Mouse (Mus musculus) layer of hippocampus, adult 9-11 months (tissue): Measurements from ENCODE around the gene Hoxc4.

ENCODE experiments used
- DNase-seq: peaks from one replicate; pipeline ENCODE4 v3.0.0; 2022

Hoxc4 gene

DNA sequence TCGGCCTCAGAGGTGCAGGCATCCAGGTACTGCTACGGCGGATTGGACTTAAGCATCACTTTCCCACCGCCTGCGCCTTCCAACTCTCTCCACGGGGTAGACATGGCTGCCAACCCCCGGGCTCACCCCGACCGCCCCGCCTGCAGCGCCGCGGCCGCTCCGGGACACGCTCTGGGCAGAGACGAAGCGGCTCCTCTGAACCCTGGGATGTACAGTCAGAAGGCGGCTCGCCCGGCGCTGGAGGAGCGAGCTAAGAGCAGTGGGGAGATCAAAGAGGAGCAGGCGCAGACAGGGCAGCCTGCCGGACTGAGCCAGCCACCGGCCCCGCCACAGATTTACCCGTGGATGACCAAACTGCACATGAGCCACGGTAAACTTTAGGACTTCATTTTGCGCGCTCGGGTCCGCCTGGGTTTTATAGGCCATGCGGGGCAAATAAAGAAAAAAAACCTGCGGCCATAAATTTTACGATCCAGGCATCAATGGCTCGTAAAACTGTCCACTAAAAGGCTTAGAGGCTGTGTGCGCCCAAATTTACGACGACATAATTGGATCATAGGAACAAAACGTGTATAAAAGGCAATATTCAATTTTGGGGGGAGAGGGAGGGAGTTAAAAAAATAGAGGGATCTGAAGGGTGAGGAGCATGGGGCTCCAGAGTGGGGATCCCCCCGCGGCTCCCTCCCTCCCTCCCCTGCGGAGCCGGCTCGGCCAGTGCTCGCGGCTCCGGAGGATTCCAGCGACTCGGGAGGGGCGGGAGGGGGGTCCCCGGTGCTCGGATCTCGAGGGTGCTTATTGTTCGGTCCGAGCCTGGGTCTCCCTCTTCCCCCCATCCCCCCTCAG, 4.3 kb upstream of the Hoxc4 start:
- no peak for DNase-seq

GRCm38 (mm10) chr15:103015009-103015399, 3.7 kb upstream of the Hoxc4 start:
- DNase-seq = no peak

DNA sequence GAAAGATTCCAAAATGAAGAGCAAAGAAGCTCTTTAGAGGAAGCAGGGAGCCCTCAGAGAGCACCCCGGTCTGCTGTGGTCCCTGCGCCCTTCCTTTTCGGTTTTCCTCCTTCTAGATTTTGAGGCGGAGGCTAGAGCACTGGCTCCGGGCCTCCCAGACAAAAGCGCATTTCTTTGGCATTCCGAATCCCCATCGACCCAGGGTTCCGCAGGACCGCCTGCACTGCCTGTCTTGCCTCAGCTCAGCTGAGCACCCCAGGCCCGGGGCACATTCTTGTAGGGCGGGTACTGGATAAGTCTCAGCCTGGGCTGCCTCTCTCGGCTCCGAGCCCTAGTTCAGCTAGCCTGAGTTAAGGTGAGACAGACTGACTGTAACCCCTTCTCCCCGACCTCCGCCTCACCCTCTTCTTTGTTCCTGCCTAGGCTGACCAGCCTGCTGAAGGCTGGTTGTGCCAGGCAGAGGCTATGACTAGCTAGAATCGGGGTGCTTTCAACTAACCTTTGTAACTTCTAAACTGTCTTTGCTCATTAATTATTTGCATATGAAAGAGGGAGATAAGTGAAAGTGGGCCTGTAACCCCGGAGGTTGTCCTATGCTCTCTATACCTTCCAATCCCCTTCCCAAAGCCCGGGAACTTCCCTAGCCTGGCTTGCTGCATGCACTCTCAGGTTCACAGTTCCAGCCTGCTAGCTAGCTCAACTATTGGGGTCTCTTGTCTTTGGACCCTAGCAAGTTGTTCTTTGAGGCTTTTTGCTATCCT, 3.1 kb upstream of the Hoxc4 start:
- no peak for DNase-seq

DNA sequence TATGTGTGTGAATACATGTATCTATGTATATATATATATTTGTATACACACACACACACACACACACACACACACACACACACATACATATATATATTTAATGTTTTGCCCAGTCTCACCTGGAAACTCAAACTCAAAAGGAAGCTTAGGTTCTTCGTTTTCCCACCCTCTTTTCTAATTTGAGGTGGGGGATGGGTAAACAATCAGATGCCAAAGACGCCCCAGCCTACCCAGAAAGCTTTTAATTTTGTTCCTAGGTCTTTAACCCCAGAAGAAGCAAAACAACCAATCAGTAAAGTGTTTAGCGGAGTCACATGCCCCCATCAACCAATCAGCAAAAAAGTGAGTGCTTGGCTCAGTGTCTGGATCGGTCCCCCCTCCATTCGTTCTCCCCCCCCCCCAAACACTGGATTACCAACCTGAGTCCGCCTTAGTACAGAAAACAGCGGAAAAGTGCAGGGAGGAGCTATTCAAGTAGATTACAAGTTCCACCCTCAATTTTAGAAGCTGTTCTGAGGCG, 2.2 kb downstream of the Hoxc4 start:
- DNase-seq = no peak

DNA sequence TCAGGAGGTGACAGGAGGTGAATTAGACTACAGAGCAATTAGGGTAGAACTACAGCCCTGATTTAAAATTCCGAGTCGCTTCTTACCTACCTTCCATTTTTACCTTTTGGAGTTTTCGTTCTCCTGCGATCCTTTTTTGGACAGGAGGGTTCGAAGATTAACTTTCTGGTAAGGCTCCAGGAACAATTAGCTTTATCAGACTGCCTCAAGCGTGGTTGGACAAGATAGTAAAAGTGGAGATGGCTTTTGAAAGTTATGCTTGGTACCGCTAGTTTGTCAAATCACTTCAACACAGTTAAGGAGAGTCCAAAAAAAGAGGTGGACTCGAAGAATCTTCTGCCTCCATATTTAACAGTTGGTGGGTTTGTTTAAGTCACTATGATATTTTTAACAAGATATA, 2.8 kb downstream of the Hoxc4 start:
- no peak for DNase-seq

DNA sequence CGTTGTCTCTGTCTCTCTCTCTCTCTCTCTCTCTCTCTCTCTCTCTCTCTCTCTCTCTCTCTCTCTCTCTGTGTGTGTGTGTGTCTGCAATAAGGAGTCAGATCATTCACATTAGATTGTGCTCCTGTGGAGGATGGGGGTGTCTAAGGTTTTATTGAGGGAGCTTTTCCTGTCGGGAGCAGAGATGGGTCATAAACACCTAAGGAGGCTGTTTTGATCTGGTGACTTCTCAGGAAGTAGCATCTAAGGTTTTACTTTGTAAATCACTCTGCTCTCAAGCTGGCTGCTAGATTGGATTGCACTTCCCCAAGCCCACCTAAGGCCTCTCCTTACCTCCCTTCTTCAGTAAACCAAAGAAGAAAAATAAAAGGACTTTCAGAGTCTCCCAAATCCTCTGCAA, 5.4 kb downstream of the Hoxc4 start:
- no peak for DNase-seq

- DNase-seq = no peak
Measured at GRCm38 (mm10) chr15:103027266-103028235, 8.8 kb downstream of the Hoxc4 start.

DNA sequence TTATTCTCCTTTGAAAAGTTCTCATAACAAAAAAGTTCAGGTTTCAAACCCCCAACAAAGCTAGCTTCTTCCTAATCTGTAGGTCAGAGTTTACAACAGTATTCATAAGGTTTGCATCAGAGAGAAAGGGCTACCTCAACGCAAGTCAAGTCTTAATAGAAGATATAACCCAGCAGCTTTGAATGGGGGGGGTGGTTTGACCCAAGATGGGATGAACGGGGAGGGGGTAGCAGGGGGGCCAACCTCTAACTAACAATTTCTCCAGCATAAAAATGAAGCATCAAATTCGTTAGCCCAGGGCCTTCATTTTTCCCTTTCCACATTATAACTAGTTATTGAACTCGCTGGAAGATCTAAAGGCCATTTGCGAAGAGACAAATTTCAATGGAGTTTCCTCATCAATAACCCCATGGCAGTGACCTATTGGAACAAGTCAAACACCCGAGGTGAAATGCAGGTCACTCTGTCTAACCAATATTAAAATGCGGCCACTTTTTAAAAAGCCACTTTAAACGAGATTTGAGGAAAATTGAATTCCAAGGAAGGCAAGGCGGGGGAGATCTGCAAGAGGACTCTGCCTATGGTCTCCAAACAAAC, 10.3 kb downstream of the Hoxc4 start:
- DNase-seq = no peak

GRCm38 (mm10) chr15:103030142-103030541, 11.4 kb downstream of the Hoxc4 start:
- DNase-seq = no peak

DNA sequence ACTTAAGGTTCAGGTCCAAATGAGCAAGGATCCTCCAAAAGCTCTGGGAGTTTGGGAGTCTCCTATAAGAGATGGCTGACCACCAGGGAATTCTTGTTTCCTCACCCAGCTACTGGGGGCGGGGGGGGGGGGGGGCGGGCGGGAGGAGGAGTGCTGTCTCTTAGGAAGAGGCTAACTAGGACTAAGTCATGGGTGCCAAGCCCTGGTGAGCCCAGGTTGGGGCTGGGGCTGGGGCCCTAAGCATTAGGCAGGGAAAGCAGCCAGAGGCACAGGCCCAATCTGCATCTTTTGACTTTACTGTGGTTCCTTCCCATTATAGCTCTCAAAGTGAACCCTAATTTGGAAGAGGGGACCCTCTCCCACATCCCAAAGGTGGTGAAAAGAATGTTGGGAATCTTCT, 13.4 kb downstream of the Hoxc4 start:
- DNase-seq = no peak

DNA sequence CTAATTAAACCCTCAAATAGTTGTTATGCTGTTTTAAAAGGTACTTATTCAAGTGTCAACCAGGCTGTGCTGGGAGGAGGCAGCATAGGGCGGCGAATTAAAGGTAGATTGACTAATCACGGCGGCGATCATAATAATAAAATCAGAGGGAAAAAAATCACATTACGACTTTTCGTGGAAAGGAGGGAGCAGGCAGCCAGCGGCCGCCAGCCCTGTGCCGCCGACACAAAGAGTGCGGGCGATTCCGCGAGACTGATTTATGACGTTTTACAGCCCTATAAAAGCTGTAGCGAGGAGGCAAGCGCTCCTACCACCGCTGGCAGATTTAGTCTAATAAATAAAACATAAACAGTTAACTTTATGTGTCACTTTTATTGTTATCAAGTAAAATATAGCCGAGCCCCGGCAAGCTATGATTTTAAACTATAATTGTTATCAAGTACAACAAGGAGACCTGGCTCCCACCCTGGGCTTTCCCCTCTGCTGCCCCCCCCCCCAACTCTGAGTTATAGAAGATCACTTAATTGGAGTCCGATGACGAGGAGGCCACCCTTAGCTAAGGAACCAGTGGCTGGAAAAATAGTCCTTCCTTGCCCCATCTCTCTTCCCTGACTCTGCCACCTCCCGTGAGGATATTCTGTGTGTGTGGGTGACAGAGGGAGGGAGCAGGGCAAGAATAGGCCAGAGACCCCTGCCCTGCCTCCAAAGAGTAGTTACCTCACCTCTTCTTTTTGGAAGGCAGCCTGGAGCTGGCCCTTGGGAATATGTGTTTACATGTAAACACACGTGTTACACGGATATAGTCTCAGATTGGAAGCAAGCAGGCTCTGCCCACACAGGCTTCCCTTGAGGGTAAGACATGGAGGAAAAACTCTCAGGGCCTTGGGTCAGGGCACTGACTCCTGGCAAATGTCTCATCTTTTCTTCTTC, 14.2 kb downstream of the Hoxc4 start:
- no peak for DNase-seq

DNA sequence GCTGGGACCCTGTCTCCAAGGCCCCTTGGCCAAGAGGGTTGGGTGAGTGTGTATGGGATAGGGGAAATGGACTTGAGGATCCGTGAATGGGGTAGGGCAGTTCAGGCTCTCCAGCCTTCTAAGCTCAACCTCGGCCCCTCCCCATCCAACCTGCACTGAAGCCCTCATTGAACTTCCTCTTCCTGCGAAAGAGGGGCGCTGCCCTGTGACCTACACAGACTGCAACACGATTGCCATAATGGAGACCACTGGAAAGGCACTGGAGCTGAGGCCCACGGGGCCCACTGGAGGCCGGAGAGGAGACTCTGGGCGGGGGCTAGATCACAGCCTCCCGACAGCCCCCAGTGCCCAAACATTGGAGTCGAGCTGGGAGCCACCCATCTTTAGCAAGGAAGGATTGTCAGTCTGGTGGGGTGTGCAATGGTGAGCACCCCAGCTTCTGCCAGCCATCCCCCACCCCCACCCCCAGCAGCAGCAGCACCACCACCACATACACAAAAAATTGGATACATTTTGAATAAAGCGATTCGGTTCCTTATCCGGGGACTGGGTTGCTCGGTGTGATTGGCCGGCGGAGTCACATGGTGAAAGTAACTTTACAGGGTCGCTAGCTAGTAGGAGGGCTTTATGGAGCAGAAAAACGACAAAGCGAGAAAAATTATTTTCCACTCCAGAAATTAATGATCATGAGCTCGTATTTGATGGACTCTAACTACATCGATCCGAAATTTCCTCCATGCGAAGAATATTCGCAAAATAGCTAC, 15.5 kb downstream of the Hoxc4 start:
- no peak for DNase-seq

DNA sequence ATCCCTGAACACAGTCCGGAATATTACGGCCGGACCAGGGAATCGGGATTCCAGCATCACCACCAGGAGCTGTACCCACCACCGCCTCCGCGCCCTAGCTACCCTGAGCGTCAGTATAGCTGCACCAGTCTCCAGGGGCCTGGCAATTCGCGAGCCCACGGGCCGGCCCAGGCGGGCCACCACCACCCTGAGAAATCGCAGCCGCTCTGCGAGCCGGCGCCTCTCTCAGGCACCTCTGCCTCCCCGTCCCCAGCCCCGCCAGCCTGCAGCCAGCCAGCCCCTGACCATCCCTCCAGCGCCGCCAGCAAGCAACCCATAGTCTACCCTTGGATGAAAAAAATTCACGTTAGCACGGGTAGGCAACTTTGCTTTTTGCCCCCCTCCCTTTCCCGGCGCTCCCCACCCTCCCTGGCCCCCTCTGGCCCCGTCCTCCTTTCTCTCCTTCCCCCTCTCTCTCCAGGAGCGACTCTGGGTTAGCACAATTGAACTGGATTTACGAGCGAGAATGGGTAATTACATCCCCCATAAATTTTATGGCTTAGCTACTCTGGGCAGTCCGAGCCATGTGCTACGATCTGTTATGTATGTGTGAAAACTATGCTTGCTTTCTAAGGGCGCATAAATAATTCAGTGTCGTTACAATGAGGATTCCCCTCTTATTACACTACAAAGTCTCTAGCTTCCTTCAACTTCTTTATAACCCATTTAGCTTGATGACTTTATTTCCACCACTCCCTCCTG, 16.2 kb downstream of the Hoxc4 start:
- no peak for DNase-seq

GRCm38 (mm10) chr15:103035548-103035881, 16.8 kb downstream of the Hoxc4 start:
- no peak for DNase-seq

DNA sequence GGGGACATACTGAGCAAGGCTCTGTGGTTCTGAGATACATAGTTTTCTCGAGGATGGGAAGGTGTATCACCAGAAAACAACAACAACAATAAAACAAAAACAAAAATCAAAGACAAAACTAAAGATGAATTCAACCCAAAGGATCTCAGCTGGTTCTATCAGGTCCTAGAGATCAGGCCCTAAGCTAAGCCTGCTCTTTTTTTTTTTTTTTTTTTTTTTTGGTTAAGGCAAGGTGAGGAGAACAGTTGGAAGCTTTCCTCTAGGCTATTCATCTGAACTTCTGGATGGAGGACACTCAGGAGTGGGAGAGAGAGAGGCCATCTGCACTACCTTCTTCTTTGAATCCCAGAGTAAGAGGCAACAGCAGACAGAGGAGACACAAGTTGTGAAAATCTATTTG, 18.8 kb downstream of the Hoxc4 start:
- DNase-seq = no peak

DNA sequence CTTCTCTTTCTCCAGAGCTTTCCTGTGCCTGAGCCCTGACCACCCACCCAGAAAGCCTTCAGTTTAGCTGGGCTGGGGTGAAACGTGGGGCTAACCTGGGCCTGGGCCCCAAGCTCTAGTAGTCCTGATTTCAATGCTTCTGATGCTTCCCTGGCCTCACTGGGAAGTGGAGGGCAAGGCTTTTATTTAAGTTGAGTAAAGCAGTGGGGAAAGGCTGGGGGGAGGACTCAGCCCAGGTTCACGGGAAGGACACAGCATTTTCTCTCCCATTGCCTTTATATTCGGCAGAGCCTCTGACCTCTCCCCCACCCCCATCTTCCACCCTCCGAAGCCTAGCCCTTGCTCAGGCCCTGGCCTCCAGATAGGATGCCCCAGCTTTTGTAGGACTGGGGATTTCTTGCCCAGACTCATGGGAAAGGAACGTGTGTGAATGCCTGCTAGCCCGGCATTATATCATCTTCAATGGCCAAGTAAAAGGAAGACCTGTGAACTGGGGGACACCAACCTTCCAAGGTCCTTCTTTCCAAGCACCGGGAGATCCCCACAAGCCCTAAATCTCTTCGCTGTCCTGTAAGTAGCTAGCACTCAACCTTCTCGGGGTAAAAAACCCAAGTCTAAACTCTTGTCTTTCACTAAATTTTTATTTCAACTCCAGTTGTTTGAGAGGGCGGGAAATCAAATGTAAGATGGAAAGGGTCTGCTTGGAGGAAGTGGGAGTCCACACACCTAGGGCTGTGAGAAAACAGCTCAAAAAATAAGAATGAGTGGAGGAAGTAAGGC, 20.2 kb downstream of the Hoxc4 start:
- no peak for DNase-seq

DNA sequence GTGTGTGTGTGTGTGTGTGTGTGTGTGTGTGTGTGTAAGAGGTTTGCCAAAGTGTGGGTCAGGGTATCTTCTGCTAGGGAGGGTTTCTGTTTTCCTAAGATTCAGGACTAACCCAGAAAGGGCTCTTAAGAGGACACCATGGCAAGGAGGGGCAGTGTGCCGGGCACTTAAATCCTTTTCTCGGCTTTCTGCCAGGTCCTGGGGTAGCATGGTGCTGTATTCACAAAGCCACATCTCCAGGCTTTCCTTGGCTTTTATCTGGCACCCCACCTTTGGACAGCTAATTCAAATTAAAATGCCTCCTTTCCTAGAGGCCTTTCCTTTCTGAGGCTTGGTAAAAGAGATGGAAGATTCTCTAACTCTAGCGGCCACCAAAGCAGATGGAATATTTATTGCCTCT, 20.9 kb downstream of the Hoxc4 start:
- DNase-seq = no peak

DNA sequence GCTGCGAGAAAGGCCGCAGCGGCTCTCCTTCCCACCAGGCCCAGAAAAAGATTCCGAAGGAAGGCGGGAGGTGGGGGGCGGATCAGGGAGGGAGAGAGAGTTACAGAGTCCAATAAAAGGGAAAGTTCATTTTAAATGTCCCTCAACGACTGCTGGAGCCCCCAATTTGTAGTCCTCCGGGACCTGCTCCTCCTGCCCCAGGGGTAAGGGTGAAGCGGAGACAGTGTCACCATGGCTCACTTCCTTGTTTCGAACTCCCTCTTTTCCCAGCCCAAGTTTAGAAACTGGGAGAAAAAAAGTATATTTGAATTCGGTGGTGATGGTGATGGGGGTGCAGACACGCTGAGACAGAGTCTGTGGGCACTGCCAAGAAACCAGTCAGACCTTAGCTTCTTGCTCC, 21.9 kb downstream of the Hoxc4 start:
- DNase-seq = no peak

DNA sequence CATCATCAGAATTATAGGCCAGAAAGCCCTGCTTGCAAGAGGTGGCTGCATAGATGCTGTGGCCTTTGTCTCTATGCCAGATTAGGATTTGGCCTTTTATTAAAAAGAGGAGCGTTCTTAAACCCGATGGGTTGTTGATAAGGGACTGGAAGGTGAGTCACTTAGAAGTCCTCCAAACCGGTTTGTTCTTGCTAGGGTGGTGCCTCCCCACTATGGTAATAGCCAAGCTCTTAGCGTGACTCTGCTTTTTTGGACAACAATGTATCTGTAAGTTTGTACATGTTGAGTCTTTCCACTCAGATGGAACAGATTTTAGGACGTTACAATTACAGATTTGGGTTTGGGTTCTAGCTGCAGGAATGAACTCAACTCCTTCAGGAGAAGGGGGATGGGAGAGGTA, 22.9 kb downstream of the Hoxc4 start:
- DNase-seq = no peak
